Mouse (Mus musculus) megakaryocyte, embryonic 14.5 days (primary cell): ENCODE measurements at regions not wholly inside any gene's neighbourhood (a gene's known extent, or its start where the extent isn't known, plus 50 kb on each side); places are given as distances from the start of the nearest gene placed in this dataset.

Source experiments
- FLI1 ChIP-seq: IDR thresholded peaks from 2 replicates; pipeline ENCODE4 v1.6.1; 2012; ENCODE audit warnings: low read length, inconsistent platforms, mixed read lengths
- GATA1 ChIP-seq: IDR thresholded peaks from 3 replicates; pipeline ENCODE4 v1.6.1; 2012; ENCODE audit warnings: mixed read lengths, low read length, inconsistent platforms, borderline replicate concordance

GRCm38 (mm10) chr4:142292760-142293159, 53.6 kb upstream of the Kazn start:
- TF ChIP-seq GATA1 (no peak), FLI1 (no peak)
